Mouse (Mus musculus): Measurements from ENCODE around the gene Cdk5rap3. TPM values are rescaled to one million over a fixed set of nuclear protein-coding genes. Genes with fewer than 3 reads are reported as not detected.
A peak's percentile ranks its signal among the peaks of the same experiment; 100 is the strongest.

The Cdk5rap3 gene
- total RNA-seq, 2 experiments from 2014 or later = 41.2 to 47.2 TPM

- DNase-seq (ENCODE audit: low spot score in 2 of 2) = peak; percentile 94 to 95
These were observed 54.4 kb downstream of the Cdk5rap3 start for GRCm38 (mm10) chr11:96861878-96862289.

- peak in 1 of 2 experiments; percentile 33 for DNase-seq (ENCODE audit: low spot score in 2 of 2)
These were observed 54.9 kb downstream of the Cdk5rap3 start for GRCm38 (mm10) chr11:96861446-96861845.

GRCm38 (mm10) chr11:96860564-96860963 lies 55.7 kb downstream of the Cdk5rap3 start:
- peak; percentile 73 to 76 for DNase-seq (ENCODE audit: low spot score in 2 of 2)

GRCm38 (mm10) chr11:96859635-96860034 lies 56.7 kb downstream of the Cdk5rap3 start:
- DNase-seq (ENCODE audit: low spot score in 2 of 2) = no peak

- no peak for DNase-seq (ENCODE audit: low spot score in 2 of 2)
These were observed 58.9 kb downstream of the Cdk5rap3 start for GRCm38 (mm10) chr11:96857446-96857845.

Other genes starting within 250 kb of the Cdk5rap3 start
- 10 to 100 TPM; 44.3 to 45.8 TPM for gene Snx11, start 138.9 kb downstream of the Cdk5rap3 start, total RNA-seq (2021)
- 10 to 100 TPM; 51.0 to 54.8 TPM for gene Cbx1, start 127.4 kb downstream of the Cdk5rap3 start, total RNA-seq (2021)
- 100 to 1,000 TPM; 185 to 187 TPM for gene Nfe2l1, start 86.5 kb downstream of the Cdk5rap3 start, total RNA-seq (2021)
- gene Copz2, start 66.6 kb downstream of the Cdk5rap3 start, total RNA-seq (2021) = 1 to 10 TPM; 2.9 to 6.2 TPM
- gene Prr15l, start 11.6 kb upstream of the Cdk5rap3 start, total RNA-seq (2021) = not detected
- 10 to 100 TPM; 33.0 to 36.7 TPM for gene Pnpo, start 27.5 kb upstream of the Cdk5rap3 start, total RNA-seq (2021)
- 10 to 100 TPM; 12.3 to 13.5 TPM for gene Sp2, start 66.5 kb upstream of the Cdk5rap3 start, total RNA-seq (2021)
- 1 to 10 TPM in 1 of 2 experiments, under 1 TPM in 1; 0.81 to 1.1 TPM for gene Sp6, start 96.9 kb upstream of the Cdk5rap3 start, total RNA-seq (2021)
- gene Scrn2, start 113.4 kb upstream of the Cdk5rap3 start, total RNA-seq (2021) = 1 to 10 TPM; 4.8 to 6.3 TPM
- gene Lrrc46, start 124.9 kb upstream of the Cdk5rap3 start, total RNA-seq (2021) = under 1 TPM; 0.74 to 0.86 TPM
- 10 to 100 TPM; 81.9 to 84.1 TPM for gene Mrpl10, start 125.1 kb upstream of the Cdk5rap3 start, total RNA-seq (2021)
- gene Osbpl7, start 134.1 kb upstream of the Cdk5rap3 start, total RNA-seq (2021) = 10 to 100 TPM; 15.1 to 16.2 TPM
- gene Tbx21, start 198.8 kb upstream of the Cdk5rap3 start, total RNA-seq (2021) = under 1 TPM in 1 of 2 experiments, not detected in 1; 0.19 TPM
- 10 to 100 TPM; 60.9 to 68.4 TPM for gene Tbkbp1, start 235.0 kb upstream of the Cdk5rap3 start, total RNA-seq (2021)

Measured in layer of hippocampus, postnatal 14 days (tissue).